11 mouse cellular contexts compared by ENCODE assay signal in genomic region chr9:109877666-109878065, GRCm38 (mm10). TPM values are rescaled to one million over a fixed set of nuclear protein-coding genes. Genes with fewer than 3 reads are reported as not detected.
DNase-seq lines count a peak whose midpoint lies in the region; ATAC-seq and TF ChIP-seq lines count a peak whose summit lies in the region.
"Had no signal": no experiment of that assay in that cellular context is flagged by ENCODE, and none has a peak within 500 bp of the region (broad histone marks: within the 10 kb centered on the region; RNA-seq: fewer than 3 reads in every experiment).

No protein-coding gene starts in this region.

- peak overlapping the region; percentile 39; the same call in 1 of the 2 replicates for H3K9ac ChIP-seq in ES-E14 (ENCODE audit: insufficient read depth, low read depth, low read length, poor library complexity, severe bottlenecking)
- H3K9ac ChIP-seq in forebrain, postnatal 0 days, result no peak overlapping the region
- H3K9ac ChIP-seq in liver, postnatal 0 days (replicated peaks), result peak overlapping the region; percentile 96; the same call in 1 of the 2 replicates

- peak; percentile 17; the same call in 1 of the 2 replicates for TF ChIP-seq CTCF in forebrain, postnatal 0 days (IDR thresholded peaks at IDR 0.05; ENCODE audit: low read depth)
- peak; percentile 21 for TF ChIP-seq CTCF in liver, postnatal 0 days (IDR thresholded peaks at IDR 0.05; ENCODE audit: low read depth)

- TF ChIP-seq EP300 in liver, postnatal 0 days (IDR thresholded peaks at IDR 0.05; ENCODE audit: low read depth), result no peak

- in situ Hi-C loops in ES-E14 (cut with MboI; ENCODE audit: low sequenced_read_pairs in 2 of 2, unreplicated experiment in 2 of 2), result loop anchor here in 1 of 2 experiments (25.0 kb wide), 1 partner anchor 210 kb away; no protein-coding TSS in a partner anchor

- H3K27ac ChIP-seq in ES-E14 (ENCODE audit: insufficient read depth, low read depth, low read length, poor library complexity, severe bottlenecking), result no peak overlapping the region
- no peak overlapping the region for H3K27ac ChIP-seq in forebrain, postnatal 0 days (ENCODE audit: low read depth, low read length)
- H3K27ac ChIP-seq in liver, postnatal 0 days (ENCODE audit: low read depth), result no peak overlapping the region

- no peaks in the 10 kb centered on the region for H3K9me3 ChIP-seq in ES-E14 (ENCODE audit: control insufficient read depth, insufficient read depth, low read depth, low read length)
- H3K9me3 ChIP-seq in forebrain, postnatal 0 days (ENCODE audit: low read length), result no peaks in the 10 kb centered on the region
- H3K9me3 ChIP-seq in liver, postnatal 0 days (ENCODE audit: low read length), result no peaks in the 10 kb centered on the region

- H3K4me3 ChIP-seq in ES-E14 (ENCODE audit: insufficient read depth in 1 of 2, low read depth in 1 of 2, low read length in 2 of 2, poor library complexity in 1 of 2, severe bottlenecking in 1 of 2), result peak overlapping the region in 1 of 2 experiments; percentile 83; a peak in 2 of 4 replicates
- no peak overlapping the region for H3K4me3 ChIP-seq in forebrain, postnatal 0 days (ENCODE audit: low read depth, low read length)
- peak overlapping the region; percentile 97 for H3K4me3 ChIP-seq in liver, postnatal 0 days (ENCODE audit: low read depth, low read length)

- H3K27me3 ChIP-seq in forebrain, postnatal 0 days (ENCODE audit: insufficient read depth, low read length), result no peaks in the 10 kb centered on the region
- no peaks in the 10 kb centered on the region for H3K27me3 ChIP-seq in liver, postnatal 0 days (ENCODE audit: insufficient read depth, low read length)

- peak overlapping the region; percentile 92 for H3K4me2 ChIP-seq in forebrain, postnatal 0 days (ENCODE audit: low read depth)
- peak overlapping the region; percentile 96 for H3K4me2 ChIP-seq in liver, postnatal 0 days (ENCODE audit: low read depth, low read length)

- H3K4me1 ChIP-seq in ES-E14 (ENCODE audit: control insufficient read depth in 2 of 2, insufficient read depth in 2 of 2, low read length in 2 of 2, poor library complexity in 1 of 2), result peaks cover 4 to 9% of the 10 kb centered on the region in 2 experiments; a peak in 2 of 4 replicates
- no peaks in the 10 kb centered on the region for H3K4me1 ChIP-seq in forebrain, postnatal 0 days (ENCODE audit: insufficient read depth)
- H3K4me1 ChIP-seq in liver, postnatal 0 days (ENCODE audit: insufficient read depth), result peaks cover 17% of the 10 kb centered on the region

- 68% methylated on average over 5 of the region's 5 CpGs for WGBS in forebrain, postnatal 0 days
- 78% methylated on average over 5 of the region's 5 CpGs for WGBS in liver, postnatal 0 days (ENCODE audit: insufficient replicate concordance)

- H3K36me3 ChIP-seq in ES-E14 (ENCODE audit: control insufficient read depth, insufficient read depth, low read length, poor library complexity, severe bottlenecking), result peaks cover 34% of the 10 kb centered on the region
- peaks cover 35% of the 10 kb centered on the region for H3K36me3 ChIP-seq in forebrain, postnatal 0 days (ENCODE audit: insufficient read depth)
- peaks cover 42% of the 10 kb centered on the region for H3K36me3 ChIP-seq in liver, postnatal 0 days (replicated peaks; ENCODE audit: insufficient read depth, low read length)

- DNase-seq in embryo, embryonic 10 days (ENCODE audit: low spot score), result peak; percentile 38
- no peak for DNase-seq in embryo, embryonic 10.5 days (ENCODE audit: low spot score)
- no peak for DNase-seq in ES-E14 (ENCODE audit: low read depth, low spot score)
- no peak for DNase-seq in forebrain, postnatal 0 days
- no peak for DNase-seq in liver, postnatal 0 days
- no peak for DNase-seq in spleen, postnatal 4 days (ENCODE audit: low spot score in 2 of 2)
- DNase-seq in right cerebral cortex, adult 2 months (ENCODE audit: low spot score in 2 of 2), result no peak
- no peak for DNase-seq in layer of hippocampus, adult 9-11 months
- DNase-seq: embryo, embryonic 11 days had no signal

- ATAC-seq in forebrain, postnatal 0 days, result no peak
- ATAC-seq in liver, postnatal 0 days, result no peak

TF ChIP-seq in ES-E14, 5 proteins besides CTCF, POLR2A, EP300 and RAD21:
- no peak for TF ChIP-seq MAFK (IDR thresholded peaks at IDR 0.05; ENCODE audit: insufficient read depth, low read depth, low read length)
- no peak for TF ChIP-seq HCFC1 (IDR thresholded peaks at IDR 0.05; ENCODE audit: borderline replicate concordance, insufficient read depth, low read length)
- TF ChIP-seq ZNF384 (IDR thresholded peaks at IDR 0.05; ENCODE audit: low read depth, low read length), result no peak
- no peak for TF ChIP-seq CHD2 (IDR thresholded peaks at IDR 0.05; ENCODE audit: low read depth, low read length)

RNA-seq across cellular contexts. Expression of gene Cdc25a, which starts 2.3 kb away (rescaled TPM):
- 48.5 and 58.3 TPM in 2 replicates for total RNA-seq in ES-E14 (2012; rRNA removed)
- total RNA-seq in forebrain, postnatal 0 days (2014; rRNA removed), result 14.4 and 16.1 TPM in 2 replicates
- 7.7 and 8.7 TPM in 2 replicates for polyA plus RNA-seq in forebrain, postnatal 0 days (2015; fragmentation: Nextera tagmentation; extraction: Ambion mirVana)
- polyA plus RNA-seq in liver, postnatal 0 days (2015; fragmentation: Nextera tagmentation; extraction: Ambion mirVana), result 7.5 and 7.8 TPM in 2 replicates

RNA-seq across cellular contexts. Expression of gene Camp, which starts 28.2 kb away (rescaled TPM):
- total RNA-seq in ES-E14 (2012; rRNA removed), result not detected in 2 replicates
- total RNA-seq in forebrain, postnatal 0 days (2014; rRNA removed), result 0.85 TPM in 1 of 2 replicates, not detected in the other
- polyA plus RNA-seq in forebrain, postnatal 0 days (2015; fragmentation: Nextera tagmentation; extraction: Ambion mirVana), result 0.35 and 1.4 TPM in 2 replicates
- 659 and 684 TPM in 2 replicates for polyA plus RNA-seq in liver, postnatal 0 days (2015; fragmentation: Nextera tagmentation; extraction: Ambion mirVana)
- total RNA-seq: layer of hippocampus, postnatal 25 days had no signal
- polyA plus RNA-seq: C2C12 had no signal

RNA-seq across cellular contexts. Expression of gene Nme6, which starts 45.1 kb away (rescaled TPM):
- total RNA-seq in ES-E14 (2012; rRNA removed), result 37.7 and 46.5 TPM in 2 replicates
- 31.3 and 39.8 TPM in 2 replicates for total RNA-seq in forebrain, postnatal 0 days (2014; rRNA removed)
- polyA plus RNA-seq in forebrain, postnatal 0 days (2015; fragmentation: Nextera tagmentation; extraction: Ambion mirVana), result 47.5 and 55.6 TPM in 2 replicates
- 30.6 and 30.7 TPM in 2 replicates for polyA plus RNA-seq in liver, postnatal 0 days (2015; fragmentation: Nextera tagmentation; extraction: Ambion mirVana)

RNA-seq across cellular contexts. Expression of gene Map4, which starts 53.6 kb away (rescaled TPM):
- 56.7 and 61.4 TPM in 2 replicates for total RNA-seq in ES-E14 (2012; rRNA removed)
- total RNA-seq in forebrain, postnatal 0 days (2014; rRNA removed), result 226 and 237 TPM in 2 replicates
- 158 and 201 TPM in 2 replicates for polyA plus RNA-seq in forebrain, postnatal 0 days (2015; fragmentation: Nextera tagmentation; extraction: Ambion mirVana)
- 6.3 and 7.7 TPM in 2 replicates for polyA plus RNA-seq in liver, postnatal 0 days (2015; fragmentation: Nextera tagmentation; extraction: Ambion mirVana)
